Mouse (Mus musculus): Measurements from ENCODE around the gene Fgfr2.

- no peak for TF ChIP-seq CTCF (IDR thresholded peaks at IDR 0.05; ENCODE audit: borderline replicate concordance, extremely low read depth, insufficient read depth, insufficient read length)
- TF ChIP-seq POLR2A (IDR thresholded peaks at IDR 0.05; ENCODE audit: borderline replicate concordance, extremely low read depth, insufficient read depth, insufficient read length, poor library complexity, severe bottlenecking) = no peak
Observed at GRCm38 (mm10) chr7:132267721-132268498, 855.2 kb downstream of the Fgfr2 start.

All from brain, embryonic 14.5 days (tissue).